Mouse (Mus musculus) forebrain, embryonic 13.5 days (tissue): ENCODE results near the gene Ago4. TPM values are rescaled to one million over a fixed set of nuclear protein-coding genes. Genes with fewer than 3 reads are reported as not detected.
A peak's percentile ranks its signal among the peaks of the same experiment; 100 is the strongest.

ENCODE experiments used
- ATAC-seq: fragments of 200-750 bp; cut with Nextera tagmentation; 2 replicates; pipeline ENCODE4 v1.8.0; 2017
- H3K27ac ChIP-seq: fragments of 300-500 bp; sonication (generic); 2 replicates; pipeline ENCODE4 v1.5.1; 2015; ENCODE audit warnings: inconsistent platforms, mild to moderate bottlenecking, moderate library complexity
- H3K27me3 ChIP-seq: fragments of 300-500 bp; sonication (generic); 2 replicates; pipeline ENCODE4 v1.6.1; 2015; ENCODE audit warnings: mild to moderate bottlenecking, inconsistent platforms
- H3K36me3 ChIP-seq: fragments of 300-500 bp; sonication (generic); 2 replicates; pipeline ENCODE4 v1.6.1; 2015; ENCODE audit warnings: mild to moderate bottlenecking, inconsistent platforms; ENCODE audit not compliant: poor library complexity, severe bottlenecking
- H3K4me1 ChIP-seq: fragments of 300-500 bp; sonication (generic); 2 replicates; pipeline ENCODE4 v1.6.1; 2015; ENCODE audit warnings: inconsistent platforms
- H3K4me2 ChIP-seq: fragments of 300-500 bp; sonication (generic); 2 replicates; pipeline ENCODE4 v1.6.1; 2015; ENCODE audit warnings: inconsistent platforms, mild to moderate bottlenecking, moderate library complexity
- H3K4me3 ChIP-seq: fragments of 300-500 bp; sonication (generic); 2 replicates; pipeline ENCODE4 v1.5.1; 2015; ENCODE audit warnings: mild to moderate bottlenecking, inconsistent platforms
- H3K9ac ChIP-seq: fragments of 300-500 bp; sonication (generic); 2 replicates; pipeline ENCODE4 v1.6.1; 2015; ENCODE audit warnings: mild to moderate bottlenecking, inconsistent platforms
- H3K9me3 ChIP-seq: fragments of 300-500 bp; sonication (generic); replicated peaks from 2 replicates; pipeline ENCODE4 v1.6.1; 2016; ENCODE audit warnings: inconsistent platforms
- WGBS: fragments of 180-500 bp; shearing (Covaris S2); methylation state at CpG from one replicate; pipeline ENCODE4 v1.1.7; 2015; 5-methylcytosine and 5-hydroxymethylcytosine counted together
- polyA plus RNA-seq: library from polyadenylated mRNA; unstranded; fragments of >200 nt; fragmentation: Nextera tagmentation; extraction: Ambion mirVana; gene quantifications from 2 replicates; pipeline ENCODE4 v1.2.1, GENCODE M21; 2015

Gene Ago4
- polyA plus RNA-seq, result 5.8 and 6.4 TPM in 2 replicates

GRCm38 (mm10) chr4:126532827-126533728, at the start of gene Ago4:
Ago4 (minus strand) TSS chr4:126533472.
- Histone ChIP-seq H3K9ac (peak within 1 kb of the TSS; percentile 91), H3K27ac (peak within 1 kb of the TSS; percentile 78), H3K36me3 (no peaks in the 10 kb centered on the region; the same call in 1 of the 2 replicates), H3K27me3 (0 out of 2 replicates have a peak, but pooled peaks cover 2% of the 10 kb centered on the region), H3K4me1 (peaks cover 11% of the 10 kb centered on the region), H3K4me3 (peak within 1 kb of the TSS; percentile 93), H3K4me2 (peak within 1 kb of the TSS; percentile 90), H3K9me3 (no peaks in the 10 kb centered on the region)
- ATAC-seq, result peak; percentile 91
- WGBS, result under 1% methylated on average over 119 of the region's 120 CpGs

DNA sequence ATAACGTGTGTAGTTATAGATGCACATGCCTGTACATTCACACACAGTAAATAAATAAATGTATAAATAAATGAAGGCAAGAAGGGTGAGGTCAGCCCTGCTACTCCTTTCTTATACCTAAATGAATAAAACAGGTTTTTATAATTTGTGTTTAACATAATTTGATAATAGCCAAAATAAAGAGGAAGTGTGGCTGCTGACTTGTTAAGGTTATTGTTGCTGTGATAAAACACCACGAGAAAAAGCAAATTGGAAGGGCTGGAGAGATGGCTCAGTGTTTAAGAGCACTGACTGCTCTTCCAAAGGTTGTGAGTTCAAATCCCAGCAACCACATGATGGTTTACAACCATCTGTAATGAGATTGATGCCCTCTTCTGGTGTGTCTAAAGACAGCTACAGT, 45.8 kb upstream of the Ago4 start:
- no peak overlapping the region for H3K4me3 ChIP-seq
- no peak overlapping the region for H3K9ac ChIP-seq
- WGBS, result 91% methylated on average over 2 of the region's 2 CpGs
- H3K4me2 ChIP-seq, result no peak overlapping the region
- H3K27me3 ChIP-seq, result no peaks in the 10 kb centered on the region
- peaks cover 95% of the 10 kb centered on the region for H3K36me3 ChIP-seq
- H3K4me1 ChIP-seq, result no peaks in the 10 kb centered on the region
- H3K27ac ChIP-seq, result no peak overlapping the region
- no peak for ATAC-seq
- H3K9me3 ChIP-seq, result peaks cover 2% of the 10 kb centered on the region

DNA sequence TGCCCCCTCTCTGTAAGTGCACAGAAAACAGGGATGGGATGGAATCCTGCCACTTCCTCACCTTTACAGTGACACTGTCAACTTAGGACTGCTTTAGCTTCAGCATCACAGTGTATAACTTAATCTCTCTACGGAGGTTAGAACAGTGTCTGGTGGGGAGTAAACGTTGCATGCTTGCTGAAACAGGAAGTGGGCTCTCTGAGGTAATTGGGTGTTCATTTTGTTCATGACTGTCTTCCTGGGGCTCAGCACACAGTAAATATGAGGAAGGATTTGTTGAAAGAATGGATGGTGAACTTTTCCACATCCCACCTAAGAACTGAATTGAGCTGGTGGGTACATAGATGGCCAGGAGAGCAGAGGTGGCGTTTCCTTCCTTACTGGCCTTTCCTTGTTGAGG, 44.6 kb upstream of the Ago4 start:
- Histone ChIP-seq H3K27ac (no peak overlapping the region), H3K9ac (no peak overlapping the region), H3K36me3 (peaks cover 100% of the 10 kb centered on the region), H3K4me3 (no peak overlapping the region), H3K4me2 (no peak overlapping the region), H3K4me1 (no peaks in the 10 kb centered on the region), H3K27me3 (no peaks in the 10 kb centered on the region), H3K9me3 (peaks cover 4% of the 10 kb centered on the region)
- WGBS, result 91% methylated on average over 3 of the region's 3 CpGs
- no peak for ATAC-seq

GRCm38 (mm10) chr4:126576281-126576680, 43.0 kb upstream of the Ago4 start:
- H3K9ac ChIP-seq, result no peak overlapping the region
- no peak for ATAC-seq
- no peaks in the 10 kb centered on the region for H3K4me1 ChIP-seq
- WGBS, result 98% methylated on average over 5 of the region's 5 CpGs
- no peak overlapping the region for H3K4me3 ChIP-seq
- H3K27ac ChIP-seq, result no peak overlapping the region
- H3K36me3 ChIP-seq, result peaks cover 100% of the 10 kb centered on the region
- H3K4me2 ChIP-seq, result no peak overlapping the region
- no peaks in the 10 kb centered on the region for H3K27me3 ChIP-seq
- peaks cover 4% of the 10 kb centered on the region for H3K9me3 ChIP-seq

DNA sequence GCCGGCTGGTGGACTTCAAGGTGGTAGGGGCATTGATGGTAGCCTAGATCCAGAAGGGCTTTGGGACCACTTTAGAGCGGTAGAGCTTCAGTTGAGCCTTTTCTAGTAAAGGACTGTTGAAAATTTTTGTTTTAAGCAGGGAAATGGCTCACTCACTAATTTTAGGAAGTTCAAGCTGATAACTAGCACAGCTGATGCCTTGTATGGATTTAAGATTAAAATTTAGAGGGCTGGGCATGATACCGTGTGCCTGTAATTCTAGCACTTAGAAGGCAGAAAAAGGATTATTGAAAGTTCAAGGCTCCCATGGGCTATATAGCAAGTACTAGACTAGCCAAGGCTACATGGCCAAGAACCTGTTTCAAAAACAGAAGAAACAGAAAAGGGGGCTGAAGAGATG, 36.5 kb upstream of the Ago4 start:
- H3K36me3 ChIP-seq, result peaks cover 94% of the 10 kb centered on the region
- 96% methylated on average over 3 of the region's 3 CpGs for WGBS
- ATAC-seq, result no peak

DNA sequence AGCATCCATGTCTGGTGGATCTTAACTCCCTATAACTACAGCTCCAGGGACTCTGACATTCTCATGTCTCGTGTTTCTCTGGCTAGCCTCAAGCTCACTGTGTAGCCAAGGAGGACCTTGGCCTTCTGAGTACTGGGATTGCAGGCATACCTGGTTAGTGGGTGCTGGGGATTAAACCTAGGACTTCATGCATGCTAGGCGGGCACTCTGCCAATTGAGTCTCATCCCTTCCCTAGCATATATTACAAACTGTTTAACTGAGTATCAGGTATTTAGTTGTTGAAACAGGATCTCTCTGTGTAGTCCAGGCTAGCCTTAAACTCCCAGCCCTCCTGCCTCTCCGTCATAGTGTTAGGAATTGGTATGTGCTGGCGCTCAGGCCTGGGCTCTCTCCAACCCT, 34.0 kb upstream of the Ago4 start:
- H3K36me3 ChIP-seq, result peaks cover 88% of the 10 kb centered on the region

More for the DNA sequence above, 36.5 kb upstream of the Ago4 start:
- Histone ChIP-seq H3K4me3 (no peak overlapping the region), H3K4me1 (no peaks in the 10 kb centered on the region), H3K27me3 (no peaks in the 10 kb centered on the region), H3K9ac (no peak overlapping the region), H3K9me3 (peaks cover 4% of the 10 kb centered on the region), H3K4me2 (no peak overlapping the region), H3K27ac (no peak overlapping the region)

GRCm38 (mm10) chr4:126563798-126564197, 30.5 kb upstream of the Ago4 start:
- Histone ChIP-seq H3K4me2 (no peak overlapping the region), H3K36me3 (peaks cover 77% of the 10 kb centered on the region), H3K27ac (no peak overlapping the region), H3K4me1 (no peaks in the 10 kb centered on the region), H3K27me3 (no peaks in the 10 kb centered on the region), H3K9me3 (no peaks in the 10 kb centered on the region), H3K4me3 (no peak overlapping the region), H3K9ac (no peak overlapping the region)
- WGBS, result 97% methylated on average over 6 of the region's 6 CpGs
- no peak for ATAC-seq

More for the DNA sequence above, 34.0 kb upstream of the Ago4 start:
- Histone ChIP-seq H3K27me3 (no peaks in the 10 kb centered on the region), H3K27ac (no peak overlapping the region), H3K9ac (no peak overlapping the region), H3K4me3 (no peak overlapping the region), H3K4me2 (no peak overlapping the region), H3K4me1 (no peaks in the 10 kb centered on the region), H3K9me3 (no peaks in the 10 kb centered on the region)
- 94% methylated on average over 4 of the region's 4 CpGs for WGBS
- no peak for ATAC-seq

DNA sequence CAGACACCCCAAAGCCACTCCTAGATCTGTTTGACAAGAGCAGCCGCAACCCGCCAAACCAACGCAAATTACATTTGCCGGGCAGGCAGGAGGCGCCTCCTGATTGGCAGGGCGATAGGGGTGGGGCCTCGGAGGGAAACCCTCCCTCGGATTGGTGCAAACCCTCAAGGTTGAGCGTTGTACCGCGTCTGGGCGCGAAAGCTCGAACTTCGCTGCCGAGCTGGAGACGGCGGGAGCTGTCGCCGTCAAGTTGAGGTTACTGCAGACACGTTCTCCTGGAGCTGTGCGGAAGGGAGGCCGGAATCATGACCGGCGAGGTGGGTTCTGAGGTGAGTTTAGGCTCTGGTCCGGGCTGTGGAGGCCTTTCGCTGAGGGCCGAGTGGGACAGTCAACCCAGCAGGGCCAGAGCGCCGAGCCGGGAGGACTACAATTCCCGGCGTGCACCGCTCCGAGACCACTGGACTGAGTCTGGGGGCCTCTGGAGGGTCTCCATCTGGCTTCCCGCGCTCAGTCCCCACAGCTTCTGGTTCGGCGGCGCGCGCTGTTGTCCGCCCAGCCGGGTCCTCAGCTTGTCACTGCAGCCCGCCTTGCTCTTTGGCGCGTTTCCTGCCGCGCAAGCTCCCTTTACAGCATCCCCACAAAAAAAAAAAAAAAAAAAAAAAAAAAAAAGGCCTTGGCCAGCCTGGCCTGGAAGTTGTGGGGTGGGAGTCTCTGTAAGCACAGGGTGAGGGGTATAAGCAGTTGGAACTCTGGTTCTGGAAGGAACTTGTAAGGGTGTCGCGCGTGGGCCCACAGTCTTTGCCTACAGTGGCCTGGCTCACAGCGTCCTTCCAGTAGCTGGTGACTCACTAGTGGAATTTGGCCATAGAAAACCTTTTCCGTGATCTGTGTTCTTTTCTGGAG, 23.8 kb upstream of the Ago4 start, which contains the start of gene Clspn:
TSS of gene Clspn (plus strand) at position 127 of the 903 bp plus-strand sequence.
- H3K27me3 ChIP-seq, result no peaks in the 10 kb centered on the region
- H3K27ac ChIP-seq, result peak within 1 kb of the TSS; percentile 60
- under 1% methylated on average over 54 of the region's 54 CpGs for WGBS
- H3K9ac ChIP-seq, result peak within 1 kb of the TSS; percentile 64
- H3K4me1 ChIP-seq, result peaks cover 16% of the 10 kb centered on the region
- no peaks in the 10 kb centered on the region for H3K9me3 ChIP-seq
- H3K4me3 ChIP-seq, result peak within 1 kb of the TSS; percentile 54
- H3K4me2 ChIP-seq, result peak within 1 kb of the TSS; percentile 64
- H3K36me3 ChIP-seq, result peaks cover 20% of the 10 kb centered on the region
- ATAC-seq, result peak; percentile 97

DNA sequence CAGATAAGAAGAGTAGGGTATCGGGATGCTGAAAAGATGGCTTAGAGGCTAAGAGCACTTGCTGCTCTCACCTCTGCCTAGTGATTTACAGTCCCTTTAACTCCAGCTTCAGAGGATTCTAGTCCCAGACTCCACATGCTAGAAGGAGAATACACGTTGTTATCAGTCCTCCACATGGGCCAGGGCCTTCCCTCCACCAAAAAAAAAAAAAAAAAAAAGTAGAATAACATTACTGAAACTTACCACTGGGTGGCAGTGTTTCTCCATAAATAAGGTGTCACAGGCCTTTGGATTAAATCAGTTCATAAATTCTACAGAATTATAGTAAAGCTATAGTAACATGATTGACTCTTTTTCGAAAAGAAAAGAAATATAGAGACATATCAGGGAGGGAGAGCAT, 21.2 kb upstream of the Ago4 start:
- no peaks in the 10 kb centered on the region for H3K9me3 ChIP-seq
- H3K4me2 ChIP-seq, result no peak overlapping the region
- no peak overlapping the region for H3K9ac ChIP-seq
- H3K36me3 ChIP-seq, result no peaks in the 10 kb centered on the region
- H3K27ac ChIP-seq, result no peak overlapping the region
- ATAC-seq, result no peak
- H3K4me1 ChIP-seq, result peaks cover 16% of the 10 kb centered on the region
- H3K4me3 ChIP-seq, result no peak overlapping the region
- 33% methylated on average over 3 of the region's 3 CpGs for WGBS
- no peaks in the 10 kb centered on the region for H3K27me3 ChIP-seq

GRCm38 (mm10) chr4:126553685-126554084, 20.4 kb upstream of the Ago4 start:
- no peaks in the 10 kb centered on the region for H3K9me3 ChIP-seq
- peaks cover 16% of the 10 kb centered on the region for H3K4me1 ChIP-seq
- ATAC-seq, result no peak
- WGBS, result 100% methylated on average over 1 of the region's 1 CpGs
- H3K9ac ChIP-seq, result no peak overlapping the region
- no peak overlapping the region for H3K4me2 ChIP-seq
- H3K36me3 ChIP-seq, result no peaks in the 10 kb centered on the region
- no peak overlapping the region for H3K4me3 ChIP-seq
- no peak overlapping the region for H3K27ac ChIP-seq
- H3K27me3 ChIP-seq, result no peaks in the 10 kb centered on the region

DNA sequence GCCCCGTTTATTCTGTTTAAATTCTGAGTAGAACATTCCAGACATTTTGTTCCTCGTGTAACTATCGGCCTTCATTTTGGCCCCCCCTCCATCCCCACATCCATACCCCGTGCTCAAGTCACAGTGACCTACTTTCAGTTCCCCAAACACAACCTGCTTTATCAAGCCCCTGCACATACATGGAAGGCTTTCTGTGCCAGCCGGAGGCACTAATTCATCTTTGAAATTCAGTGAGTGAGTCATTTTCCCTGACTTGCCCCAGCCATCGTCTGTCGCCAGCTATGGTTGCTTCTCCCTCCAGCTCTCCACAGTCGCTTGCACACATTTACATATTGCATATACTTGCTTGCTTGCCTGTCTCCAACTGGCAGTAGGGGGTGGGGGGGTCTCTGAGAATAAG, 19.8 kb upstream of the Ago4 start:
- H3K36me3 ChIP-seq, result no peaks in the 10 kb centered on the region
- no peak overlapping the region for H3K4me2 ChIP-seq
- H3K27me3 ChIP-seq, result no peaks in the 10 kb centered on the region
- no peak overlapping the region for H3K9ac ChIP-seq
- no peaks in the 10 kb centered on the region for H3K9me3 ChIP-seq
- no peak for ATAC-seq
- WGBS, result 69% methylated on average over 8 of the region's 8 CpGs
- H3K4me1 ChIP-seq, result peaks cover 13% of the 10 kb centered on the region
- no peak overlapping the region for H3K4me3 ChIP-seq
- no peak overlapping the region for H3K27ac ChIP-seq

DNA sequence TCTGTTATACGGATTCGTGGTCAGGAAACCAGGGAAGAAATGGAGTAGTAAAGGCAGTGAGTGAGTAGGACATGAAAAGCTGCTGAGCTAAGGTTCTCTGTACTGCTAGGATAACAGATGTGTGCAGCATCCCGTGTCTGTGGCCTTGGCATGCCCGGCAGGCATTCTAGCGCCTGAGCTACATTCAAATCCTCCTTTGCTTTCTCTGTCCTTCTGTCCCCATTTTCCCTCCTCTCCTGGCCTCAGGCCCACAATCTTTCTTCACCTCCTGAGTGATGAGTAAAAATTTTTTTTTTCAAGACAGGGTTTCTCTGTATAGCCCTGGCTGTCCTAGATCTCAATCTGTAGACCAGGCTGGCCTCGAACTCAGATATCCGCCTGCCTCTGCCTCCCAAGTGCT, 18.9 kb upstream of the Ago4 start:
- no peak for ATAC-seq
- H3K27ac ChIP-seq, result no peak overlapping the region
- 85% methylated on average over 7 of the region's 7 CpGs for WGBS

More for the DNA sequence above, 18.9 kb upstream of the Ago4 start:
- Histone ChIP-seq H3K4me2 (no peak overlapping the region), H3K9me3 (no peaks in the 10 kb centered on the region), H3K4me1 (peaks cover 4% of the 10 kb centered on the region), H3K4me3 (no peak overlapping the region), H3K9ac (no peak overlapping the region), H3K36me3 (no peaks in the 10 kb centered on the region), H3K27me3 (no peaks in the 10 kb centered on the region)
